Mouse (Mus musculus): ENCODE data around the gene Mcrip1. TPM values are rescaled to one million over a fixed set of nuclear protein-coding genes. Genes with fewer than 3 reads are reported as not detected.

The Mcrip1 gene
- total RNA-seq, 2 experiments from 2014 or later, result 21.7 to 22.1 TPM

GRCm38 (mm10) chr11:120535145-120535544 lies 14.4 kb downstream of the Mcrip1 start:
- no peak overlapping the region for H3K27ac ChIP-seq
- no peak for TF ChIP-seq CTCF (IDR thresholded peaks at IDR 0.05)
- no peak overlapping the region for H3K4me3 ChIP-seq
- no peak for DNase-seq
- intact Hi-C loops (cut with DNase I), result no loop called here

GRCm38 (mm10) chr11:120534093-120534492 lies 15.4 kb downstream of the Mcrip1 start:
- Histone ChIP-seq H3K27ac (no peak overlapping the region), H3K4me3 (no peak overlapping the region)
- TF ChIP-seq CTCF (IDR thresholded peaks at IDR 0.05), result no peak
- DNase-seq, result no peak
- intact Hi-C loops (cut with DNase I), result no loop called here

- no peak for TF ChIP-seq CTCF (IDR thresholded peaks at IDR 0.05)
- H3K4me3 ChIP-seq, result no peak overlapping the region
Measured at GRCm38 (mm10) chr11:120531646-120532045, 17.9 kb downstream of the Mcrip1 start.

GRCm38 (mm10) chr11:120530085-120530964 lies 19.2 kb downstream of the Mcrip1 start, which contains the start of gene Gcgr:
Gene Gcgr (plus strand): TSS chr11:120530699.
- TF ChIP-seq CTCF (IDR thresholded peaks at IDR 0.05), result no peak
- intact Hi-C loops (cut with DNase I), result no loop called here
- H3K4me3 ChIP-seq, result peak within 1 kb of the TSS; percentile 64
- H3K27ac ChIP-seq, result no peak within 1 kb of the TSS
- peak; percentile 55 for DNase-seq

More at GRCm38 (mm10) chr11:120531646-120532045, 17.9 kb downstream of the Mcrip1 start:
- DNase-seq, result no peak
- no peak overlapping the region for H3K27ac ChIP-seq
- intact Hi-C loops (cut with DNase I), result no loop called here

DNA sequence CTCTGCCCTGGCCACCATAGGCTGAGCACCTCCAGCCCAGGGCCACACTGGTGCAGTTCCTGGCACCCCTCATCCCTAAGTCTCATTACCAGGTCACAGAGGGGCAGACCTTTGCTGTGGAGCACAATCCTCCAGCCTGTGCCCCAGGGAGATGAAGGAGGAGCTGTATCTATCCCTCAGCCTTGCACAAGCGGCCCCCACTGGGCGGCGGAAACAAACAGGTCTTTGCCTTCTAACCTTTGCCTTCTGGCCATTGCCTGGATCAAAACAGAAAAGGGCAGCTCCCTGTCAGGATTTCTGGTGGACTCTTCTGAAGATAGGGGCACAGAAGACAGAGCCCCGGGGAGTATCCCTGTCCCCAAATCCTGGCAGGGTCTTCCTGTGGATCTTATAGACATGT lies 20.6 kb downstream of the Mcrip1 start:
- intact Hi-C loops (cut with DNase I), result no loop called here
- no peak overlapping the region for H3K27ac ChIP-seq
- H3K4me3 ChIP-seq, result no peak overlapping the region
- no peak for TF ChIP-seq CTCF (IDR thresholded peaks at IDR 0.05)
- no peak for DNase-seq

DNA sequence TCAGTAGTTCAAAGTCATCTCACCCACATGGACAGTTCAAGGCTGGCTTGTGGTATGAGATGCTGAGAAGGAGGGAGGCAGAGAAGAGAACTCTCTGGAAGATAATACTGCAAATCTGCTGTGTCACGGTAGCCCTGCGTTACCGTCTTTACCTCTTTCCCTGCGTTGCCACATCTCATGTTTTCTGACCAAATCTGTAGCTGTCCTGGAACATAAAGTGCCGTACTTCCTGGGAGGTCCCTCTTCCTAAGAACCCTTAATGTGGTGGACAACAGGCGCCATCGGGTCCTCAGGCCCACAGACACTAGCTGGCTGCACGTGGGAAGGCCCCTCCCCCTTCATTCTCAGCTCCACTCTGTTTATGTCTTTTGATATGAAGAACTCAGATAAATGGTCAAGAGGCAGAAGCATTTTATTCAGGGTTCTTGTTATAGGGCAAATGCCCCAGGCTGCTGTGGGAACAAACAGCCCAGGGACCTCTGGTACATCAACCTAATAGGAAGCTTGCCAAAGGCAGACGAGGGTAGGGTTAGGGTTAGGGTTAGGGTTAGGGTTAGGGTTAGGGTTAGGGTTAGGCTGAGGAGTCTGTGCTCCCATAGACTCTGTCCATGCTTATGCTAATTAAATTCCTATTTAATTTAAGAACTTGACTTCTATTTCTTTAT lies 21.7 kb downstream of the Mcrip1 start:
- TF ChIP-seq CTCF (IDR thresholded peaks at IDR 0.05), result no peak
- Histone ChIP-seq H3K27ac (no peak overlapping the region), H3K4me3 (no peak overlapping the region)
- no peak for DNase-seq
- intact Hi-C loops (cut with DNase I), result no loop called here

GRCm38 (mm10) chr11:120525959-120526358 lies 23.6 kb downstream of the Mcrip1 start:
- intact Hi-C loops (cut with DNase I), result no loop called here
- no peak for TF ChIP-seq CTCF (IDR thresholded peaks at IDR 0.05)

GRCm38 (mm10) chr11:120522581-120522980 lies 26.9 kb downstream of the Mcrip1 start:
- DNase-seq, result no peak
- intact Hi-C loops (cut with DNase I), result no loop called here
- H3K27ac ChIP-seq, result no peak overlapping the region
- no peak for TF ChIP-seq CTCF (IDR thresholded peaks at IDR 0.05)
- H3K4me3 ChIP-seq, result no peak overlapping the region

More at GRCm38 (mm10) chr11:120525959-120526358, 23.6 kb downstream of the Mcrip1 start:
- no peak overlapping the region for H3K27ac ChIP-seq
- no peak for DNase-seq
- H3K4me3 ChIP-seq, result no peak overlapping the region

DNA sequence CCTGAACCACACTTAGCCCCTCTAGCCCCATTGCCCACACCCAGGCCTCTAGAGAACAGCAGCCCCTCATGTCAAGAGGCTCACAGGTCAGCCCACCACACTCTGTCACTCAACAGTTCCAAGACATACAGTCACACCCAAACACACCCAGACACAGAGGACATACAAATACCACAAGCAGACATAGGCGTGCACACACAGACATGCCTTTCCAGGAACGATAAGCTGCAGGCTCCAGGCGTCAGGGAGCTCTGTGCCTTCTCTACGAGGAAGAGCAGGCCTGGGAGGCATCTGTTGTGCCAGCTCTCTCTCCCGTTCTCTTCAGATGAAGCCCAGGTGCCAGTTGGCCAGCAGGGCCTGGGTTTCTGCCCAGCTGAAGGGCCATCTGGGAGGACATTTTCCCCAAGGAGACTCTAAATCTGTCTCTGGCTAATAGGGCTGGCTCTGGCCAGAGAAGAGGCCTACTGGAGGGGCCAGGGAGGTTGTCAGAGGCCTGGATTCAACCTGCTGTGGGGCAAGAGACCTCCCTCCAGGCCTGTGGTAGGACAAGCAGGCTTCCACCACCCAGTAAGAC lies 28.5 kb downstream of the Mcrip1 start:
- peak overlapping the region; percentile 83 for H3K27ac ChIP-seq
- intact Hi-C loops (cut with DNase I), result loop anchor here (2.0 kb wide), 2 partner anchors 18 to 28 kb away; partner anchors contain the start of gene Mcrip1
- DNase-seq, result peak; percentile 93
- no peak for TF ChIP-seq CTCF (IDR thresholded peaks at IDR 0.05)
- peak overlapping the region; percentile 52 for H3K4me3 ChIP-seq

DNA sequence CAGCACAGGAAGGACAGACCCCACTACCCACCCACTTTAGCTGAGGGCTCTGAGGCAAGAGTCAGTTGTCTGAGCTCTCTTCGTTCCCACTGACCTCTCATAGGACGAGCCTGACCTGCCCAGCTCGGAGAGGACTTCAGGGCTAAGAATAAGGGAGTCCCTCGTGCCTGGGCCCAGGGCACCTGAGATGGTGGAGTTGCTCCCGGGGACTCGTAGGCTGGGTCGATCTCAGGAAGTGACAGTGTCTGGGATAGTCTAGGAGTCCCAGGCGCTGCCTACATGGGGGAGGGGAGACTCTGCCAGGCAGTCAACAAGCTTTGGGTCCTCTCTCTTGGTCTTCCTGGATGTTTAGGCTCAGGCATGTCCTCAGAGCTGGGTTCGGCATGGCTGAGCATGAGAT lies 29.0 kb downstream of the Mcrip1 start:
- Histone ChIP-seq H3K4me3 (peak overlapping the region; percentile 52), H3K27ac (peak overlapping the region; percentile 83)
- TF ChIP-seq CTCF (IDR thresholded peaks at IDR 0.05), result no peak
- no peak for DNase-seq
- intact Hi-C loops (cut with DNase I), result loop anchor here (2.0 kb wide), 2 partner anchors 18 to 28 kb away; partner anchors contain the start of gene Mcrip1

GRCm38 (mm10) chr11:120519738-120520137 lies 29.8 kb downstream of the Mcrip1 start:
- TF ChIP-seq CTCF (IDR thresholded peaks at IDR 0.05), result no peak
- intact Hi-C loops (cut with DNase I), result loop anchor here (2.0 kb wide), 2 partner anchors 19 to 29 kb away; partner anchors contain the start of gene Mcrip1
- peak overlapping the region; percentile 83 for H3K27ac ChIP-seq
- DNase-seq, result peak; percentile 82
- H3K4me3 ChIP-seq, result peak overlapping the region; percentile 52

- Histone ChIP-seq H3K4me3 (peak overlapping the region; percentile 26), H3K27ac (peak overlapping the region; percentile 78)
- TF ChIP-seq CTCF (IDR thresholded peaks at IDR 0.05), result no peak
- no peak for DNase-seq
- intact Hi-C loops (cut with DNase I), result no loop called here
Measured at GRCm38 (mm10) chr11:120518558-120518957, 31.0 kb downstream of the Mcrip1 start.

Data from gastrocnemius, adult 2 months (tissue).